Mouse (Mus musculus) embryonic fibroblast, embryonic 13.5 days (primary cell): ENCODE data around the gene Slc9a9.

Experiments
- CTCF ChIP-seq: IDR thresholded peaks from 2 replicates; pipeline ENCODE4 v1.5.1; 2011; ENCODE audit warnings: mild to moderate bottlenecking, control low read depth, low read length, moderate library complexity, borderline replicate concordance; ENCODE audit not compliant: insufficient read depth
- POLR2A ChIP-seq: IDR thresholded peaks from 2 replicates; pipeline ENCODE4 v1.6.1; 2011; ENCODE audit warnings: low read depth, mild to moderate bottlenecking, control low read depth, low read length, moderate library complexity

DNA sequence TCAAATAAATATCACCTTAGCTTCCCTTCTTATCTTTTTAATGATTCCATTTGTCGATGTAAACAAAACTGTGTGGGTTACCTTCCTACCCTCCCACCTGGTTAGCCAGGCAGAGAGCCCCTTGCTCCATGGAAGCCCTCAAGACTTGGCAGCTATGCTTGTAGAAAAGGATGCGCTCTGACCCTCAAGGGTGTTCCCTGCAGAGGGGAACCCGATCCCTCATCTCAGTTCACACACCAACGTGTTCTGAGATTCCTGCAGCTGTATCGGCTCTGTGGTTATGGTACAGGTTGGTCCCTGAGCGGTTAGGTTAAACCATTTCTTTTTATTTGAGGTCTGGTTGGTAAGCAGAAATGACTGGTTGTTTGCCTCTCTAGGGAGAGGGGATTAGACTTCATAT is 484.3 kb downstream of the Slc9a9 start:
- TF ChIP-seq POLR2A (no peak), CTCF (no peak)
